Mouse (Mus musculus): ENCODE measurements around the gene Kdf1. TPM values are rescaled to one million over a fixed set of nuclear protein-coding genes. Genes with fewer than 3 reads are reported as not detected.
A peak's percentile ranks its signal among the peaks of the same experiment; 100 is the strongest.
"Not testable (repeated sequence)": the region's sequence is repeated elsewhere in the genome, so short reads cannot be mapped to it uniquely, and the experiment has no call there.

Gene Kdf1
- polyA plus RNA-seq, 1 experiment from 2014 or later, result 0.89 TPM

GRCm38 (mm10) chr4:133504300-133504699, 14.5 kb upstream of the Kdf1 start:
- DNase-seq (ENCODE audit: low spot score) (no peak), ATAC-seq (replicated peaks; ENCODE audit: low FRiP score) (no peak)
- Histone ChIP-seq H3K27ac (ENCODE audit: low read depth, low read length) (no peak overlapping the region), H3K4me1 (replicated peaks; ENCODE audit: control insufficient read depth, insufficient read depth, low read length) (no peaks in the 10 kb centered on the region), H3K4me2 (no peak overlapping the region), H3K9me3 (ENCODE audit: control insufficient read depth, low read length) (no peaks in the 10 kb centered on the region), H3K9ac (ENCODE audit: low read depth, low read length) (no peak overlapping the region), H3K4me3 (ENCODE audit: low read depth, low read length) (no peak overlapping the region), H3K27me3 (replicated peaks; ENCODE audit: control insufficient read depth, insufficient read depth, low read length) (peaks cover 92% of the 10 kb centered on the region), H3K36me3 (ENCODE audit: control insufficient read depth, insufficient read depth, low read length) (no peaks in the 10 kb centered on the region)
- 43% methylated on average over 5 of the region's 5 CpGs for WGBS

GRCm38 (mm10) chr4:133504755-133505485, 13.8 kb upstream of the Kdf1 start:
- Histone ChIP-seq H3K27ac (ENCODE audit: low read depth, low read length) (no peak overlapping the region), H3K4me3 (ENCODE audit: low read depth, low read length) (no peak overlapping the region), H3K9ac (ENCODE audit: low read depth, low read length) (no peak overlapping the region), H3K27me3 (replicated peaks; ENCODE audit: control insufficient read depth, insufficient read depth, low read length) (peaks cover 85% of the 10 kb centered on the region), H3K9me3 (ENCODE audit: control insufficient read depth, low read length) (no peaks in the 10 kb centered on the region), H3K36me3 (ENCODE audit: control insufficient read depth, insufficient read depth, low read length) (no peaks in the 10 kb centered on the region), H3K4me1 (replicated peaks; ENCODE audit: control insufficient read depth, insufficient read depth, low read length) (no peaks in the 10 kb centered on the region), H3K4me2 (no peak overlapping the region)
- no peak for ATAC-seq (replicated peaks; ENCODE audit: low FRiP score)
- no peak for DNase-seq (ENCODE audit: low spot score)
- 54% methylated on average over 9 of the region's 9 CpGs for WGBS

- DNase-seq (ENCODE audit: low spot score) (no peak), ATAC-seq (replicated peaks; ENCODE audit: low FRiP score) (no peak)
- no peak overlapping the region for H3K9ac ChIP-seq (ENCODE audit: low read depth, low read length)
- H3K27me3 ChIP-seq (replicated peaks; ENCODE audit: control insufficient read depth, insufficient read depth, low read length), result peaks cover 69% of the 10 kb centered on the region
- 44% methylated on average over 5 of the region's 5 CpGs for WGBS
- no peaks in the 10 kb centered on the region for H3K9me3 ChIP-seq (ENCODE audit: control insufficient read depth, low read length)
- no peaks in the 10 kb centered on the region for H3K36me3 ChIP-seq (ENCODE audit: control insufficient read depth, insufficient read depth, low read length)
- no peaks in the 10 kb centered on the region for H3K4me1 ChIP-seq (replicated peaks; ENCODE audit: control insufficient read depth, insufficient read depth, low read length)
- H3K27ac ChIP-seq (ENCODE audit: low read depth, low read length), result no peak overlapping the region
- H3K4me2 ChIP-seq, result no peak overlapping the region
- no peak overlapping the region for H3K4me3 ChIP-seq (ENCODE audit: low read depth, low read length)
These were observed 12.2 kb upstream of the Kdf1 start for GRCm38 (mm10) chr4:133506573-133506972.

GRCm38 (mm10) chr4:133508990-133509389, 9.8 kb upstream of the Kdf1 start:
- no peak overlapping the region for H3K4me2 ChIP-seq
- 77% methylated on average over 7 of the region's 7 CpGs for WGBS
- no peak for DNase-seq (ENCODE audit: low spot score)
- no peak overlapping the region for H3K27ac ChIP-seq (ENCODE audit: low read depth, low read length)
- ATAC-seq (replicated peaks; ENCODE audit: low FRiP score), result no peak
- no peaks in the 10 kb centered on the region for H3K4me1 ChIP-seq (replicated peaks; ENCODE audit: control insufficient read depth, insufficient read depth, low read length)
- H3K9me3 ChIP-seq (ENCODE audit: control insufficient read depth, low read length), result no peaks in the 10 kb centered on the region
- no peak overlapping the region for H3K4me3 ChIP-seq (ENCODE audit: low read depth, low read length)
- H3K36me3 ChIP-seq (ENCODE audit: control insufficient read depth, insufficient read depth, low read length), result no peaks in the 10 kb centered on the region
- peaks cover 48% of the 10 kb centered on the region for H3K27me3 ChIP-seq (replicated peaks; ENCODE audit: control insufficient read depth, insufficient read depth, low read length)
- H3K9ac ChIP-seq (ENCODE audit: low read depth, low read length), result no peak overlapping the region

- Histone ChIP-seq H3K4me3 (ENCODE audit: low read depth, low read length) (no peak overlapping the region), H3K4me1 (replicated peaks; ENCODE audit: control insufficient read depth, insufficient read depth, low read length) (no peaks in the 10 kb centered on the region), H3K9me3 (ENCODE audit: control insufficient read depth, low read length) (no peaks in the 10 kb centered on the region), H3K27ac (ENCODE audit: low read depth, low read length) (no peak overlapping the region), H3K9ac (ENCODE audit: low read depth, low read length) (no peak overlapping the region), H3K4me2 (no peak overlapping the region), H3K36me3 (ENCODE audit: control insufficient read depth, insufficient read depth, low read length) (no peaks in the 10 kb centered on the region), H3K27me3 (replicated peaks; ENCODE audit: control insufficient read depth, insufficient read depth, low read length) (peaks cover 29% of the 10 kb centered on the region)
- 66% methylated on average over 5 of the region's 5 CpGs for WGBS
- DNase-seq (ENCODE audit: low spot score), result no peak
- no peak for ATAC-seq (replicated peaks; ENCODE audit: low FRiP score)
These were observed 7.7 kb upstream of the Kdf1 start for GRCm38 (mm10) chr4:133511050-133511449.

GRCm38 (mm10) chr4:133512511-133512910, 6.3 kb upstream of the Kdf1 start:
- H3K9me3 ChIP-seq (ENCODE audit: control insufficient read depth, low read length); H3K4me1 ChIP-seq (replicated peaks; ENCODE audit: control insufficient read depth, insufficient read depth, low read length); H3K36me3 ChIP-seq (ENCODE audit: control insufficient read depth, insufficient read depth, low read length); ATAC-seq (replicated peaks; ENCODE audit: low FRiP score); H3K9ac ChIP-seq (ENCODE audit: low read depth, low read length); DNase-seq (ENCODE audit: low spot score); H3K4me2 ChIP-seq; H3K27ac ChIP-seq (ENCODE audit: low read depth, low read length); H3K4me3 ChIP-seq (ENCODE audit: low read depth, low read length): not testable (repeated sequence)
- peaks cover 26% of the 10 kb centered on the region for H3K27me3 ChIP-seq (replicated peaks; ENCODE audit: control insufficient read depth, insufficient read depth, low read length)
- WGBS, result 49% methylated on average over 4 of the region's 5 CpGs

- no peaks in the 10 kb centered on the region for H3K36me3 ChIP-seq (ENCODE audit: control insufficient read depth, insufficient read depth, low read length)
These were observed 5.8 kb upstream of the Kdf1 start for GRCm38 (mm10) chr4:133512972-133513371.

GRCm38 (mm10) chr4:133519369-133519665, 554 bp downstream of the Kdf1 start:
- Histone ChIP-seq H3K27ac (ENCODE audit: low read depth, low read length) (no peak overlapping the region), H3K4me2 (peak overlapping the region; percentile 75), H3K27me3 (replicated peaks; ENCODE audit: control insufficient read depth, insufficient read depth, low read length) (peaks cover 51% of the 10 kb centered on the region), H3K36me3 (ENCODE audit: control insufficient read depth, insufficient read depth, low read length) (no peaks in the 10 kb centered on the region), H3K9ac (ENCODE audit: low read depth, low read length) (peak overlapping the region; percentile 49; the same call in 1 of the 2 replicates), H3K4me3 (ENCODE audit: low read depth, low read length) (peak overlapping the region; percentile 57), H3K4me1 (replicated peaks; ENCODE audit: control insufficient read depth, insufficient read depth, low read length) (peaks cover 7% of the 10 kb centered on the region), H3K9me3 (ENCODE audit: control insufficient read depth, low read length) (no peaks in the 10 kb centered on the region)
- 12% methylated on average over 25 of the region's 25 CpGs for WGBS
- ATAC-seq (replicated peaks; ENCODE audit: low FRiP score) (no peak), DNase-seq (ENCODE audit: low spot score) (no peak)

More at GRCm38 (mm10) chr4:133512972-133513371, 5.8 kb upstream of the Kdf1 start:
- WGBS, result 15% methylated on average over 8 of the region's 8 CpGs
- Histone ChIP-seq H3K9me3 (ENCODE audit: control insufficient read depth, low read length) (no peaks in the 10 kb centered on the region), H3K4me2 (no peak overlapping the region), H3K9ac (ENCODE audit: low read depth, low read length) (no peak overlapping the region), H3K4me3 (ENCODE audit: low read depth, low read length) (no peak overlapping the region), H3K27me3 (replicated peaks; ENCODE audit: control insufficient read depth, insufficient read depth, low read length) (peaks cover 24% of the 10 kb centered on the region), H3K27ac (ENCODE audit: low read depth, low read length) (no peak overlapping the region), H3K4me1 (replicated peaks; ENCODE audit: control insufficient read depth, insufficient read depth, low read length) (no peaks in the 10 kb centered on the region)
- DNase-seq (ENCODE audit: low spot score) (peak; percentile 68), ATAC-seq (replicated peaks; ENCODE audit: low FRiP score) (peak; percentile 47; the same call in 1 of the 2 replicates)

- Histone ChIP-seq H3K27me3 (replicated peaks; ENCODE audit: control insufficient read depth, insufficient read depth, low read length) (peaks cover 51% of the 10 kb centered on the region), H3K4me1 (replicated peaks; ENCODE audit: control insufficient read depth, insufficient read depth, low read length) (peaks cover 7% of the 10 kb centered on the region), H3K36me3 (ENCODE audit: control insufficient read depth, insufficient read depth, low read length) (no peaks in the 10 kb centered on the region), H3K4me2 (no peak overlapping the region), H3K27ac (ENCODE audit: low read depth, low read length) (no peak overlapping the region), H3K4me3 (ENCODE audit: low read depth, low read length) (no peak overlapping the region), H3K9ac (ENCODE audit: low read depth, low read length) (no peak overlapping the region), H3K9me3 (ENCODE audit: control insufficient read depth, low read length) (no peaks in the 10 kb centered on the region)
- ATAC-seq (replicated peaks; ENCODE audit: low FRiP score) (no peak), DNase-seq (ENCODE audit: low spot score) (no peak)
- WGBS, result 62% methylated on average over 2 of the region's 2 CpGs
These were observed 2.7 kb downstream of the Kdf1 start for GRCm38 (mm10) chr4:133521502-133521901.
